Mouse (Mus musculus) embryonic fibroblast, embryonic 13.5 days (primary cell): ENCODE results near the gene Entr1.

Source experiments
- CTCF ChIP-seq: IDR thresholded peaks from 2 replicates; pipeline ENCODE4 v1.5.1; 2011; ENCODE audit warnings: mild to moderate bottlenecking, control low read depth, low read length, moderate library complexity, borderline replicate concordance; ENCODE audit not compliant: insufficient read depth
- POLR2A ChIP-seq: IDR thresholded peaks from 2 replicates; pipeline ENCODE4 v1.6.1; 2011; ENCODE audit warnings: low read depth, mild to moderate bottlenecking, control low read depth, low read length, moderate library complexity

GRCm38 (mm10) chr2:26342044-26342443 lies 47.1 kb downstream of the Entr1 start:
- no peak for TF ChIP-seq CTCF
- no peak for TF ChIP-seq POLR2A
